Mouse (Mus musculus): Measurements from ENCODE around the gene Large2. TPM values are rescaled to one million over a fixed set of nuclear protein-coding genes. Genes with fewer than 3 reads are reported as not detected.

The Large2 gene
- polyA plus RNA-seq, 1 experiment from 2014 or later, result 17.1 TPM

DNA sequence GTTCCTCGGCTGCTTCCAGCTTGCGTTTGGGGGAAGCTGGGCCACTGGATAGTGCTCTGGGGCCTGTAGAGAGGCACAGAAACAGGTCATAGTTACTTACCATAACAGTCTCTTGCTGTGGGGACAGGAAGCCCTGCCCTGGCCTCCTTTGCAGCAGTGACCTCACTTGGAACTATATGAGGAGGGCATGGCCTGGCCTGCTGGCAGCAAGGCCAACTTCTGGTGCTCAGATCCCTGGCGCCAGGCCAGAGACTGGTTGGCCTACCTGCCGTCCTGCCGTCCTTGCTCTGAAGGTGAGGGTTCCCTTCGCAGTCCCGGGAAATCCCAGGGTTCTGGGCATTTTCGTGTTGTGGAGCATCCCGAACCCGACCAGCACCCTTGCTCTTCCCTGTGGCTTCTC, 37.0 kb upstream of the Large2 start:
- peak; percentile 10; the same call in 1 of the 2 replicates for ATAC-seq

GRCm38 (mm10) chr2:92408309-92409045, 33.8 kb upstream of the Large2 start:
- Histone ChIP-seq H3K27me3 (replicated peaks; ENCODE audit: insufficient read depth, low read length) (no peaks in the 10 kb centered on the region), H3K9ac (replicated peaks; ENCODE audit: low read depth) (no peak overlapping the region), H3K9me3 (ENCODE audit: low read length) (no peaks in the 10 kb centered on the region), H3K4me2 (replicated peaks; ENCODE audit: low read depth, low read length) (no peak overlapping the region), H3K4me3 (ENCODE audit: low read depth, low read length) (no peak overlapping the region), H3K4me1 (ENCODE audit: insufficient read depth, low read depth, low read length) (no peaks in the 10 kb centered on the region), H3K27ac (ENCODE audit: low read length) (no peak overlapping the region), H3K36me3 (ENCODE audit: insufficient read depth, low read length) (peaks cover 86% of the 10 kb centered on the region)
- WGBS, result 88% methylated on average over 18 of the region's 18 CpGs
- DNase-seq (ENCODE audit: low spot score) (no peak), ATAC-seq (no peak)
- TF ChIP-seq EP300 (IDR thresholded peaks at IDR 0.05), result no peak
- TF ChIP-seq CTCF (IDR thresholded peaks at IDR 0.05), result no peak

More for the DNA sequence above, 37.0 kb upstream of the Large2 start:
- no peak for DNase-seq (ENCODE audit: low spot score)
- H3K27me3 ChIP-seq (replicated peaks; ENCODE audit: insufficient read depth, low read length), result no peaks in the 10 kb centered on the region
- H3K36me3 ChIP-seq (ENCODE audit: insufficient read depth, low read length), result peaks cover 89% of the 10 kb centered on the region
- H3K4me1 ChIP-seq (ENCODE audit: insufficient read depth, low read depth, low read length), result no peaks in the 10 kb centered on the region
- H3K4me2 ChIP-seq (replicated peaks; ENCODE audit: low read depth, low read length), result no peak overlapping the region
- no peak overlapping the region for H3K9ac ChIP-seq (replicated peaks; ENCODE audit: low read depth)
- WGBS, result 84% methylated on average over 10 of the region's 10 CpGs
- TF ChIP-seq CTCF (IDR thresholded peaks at IDR 0.05) (no peak), EP300 (IDR thresholded peaks at IDR 0.05) (no peak)
- H3K27ac ChIP-seq (ENCODE audit: low read length), result no peak overlapping the region
- no peaks in the 10 kb centered on the region for H3K9me3 ChIP-seq (ENCODE audit: low read length)
- H3K4me3 ChIP-seq (ENCODE audit: low read depth, low read length), result no peak overlapping the region

DNA sequence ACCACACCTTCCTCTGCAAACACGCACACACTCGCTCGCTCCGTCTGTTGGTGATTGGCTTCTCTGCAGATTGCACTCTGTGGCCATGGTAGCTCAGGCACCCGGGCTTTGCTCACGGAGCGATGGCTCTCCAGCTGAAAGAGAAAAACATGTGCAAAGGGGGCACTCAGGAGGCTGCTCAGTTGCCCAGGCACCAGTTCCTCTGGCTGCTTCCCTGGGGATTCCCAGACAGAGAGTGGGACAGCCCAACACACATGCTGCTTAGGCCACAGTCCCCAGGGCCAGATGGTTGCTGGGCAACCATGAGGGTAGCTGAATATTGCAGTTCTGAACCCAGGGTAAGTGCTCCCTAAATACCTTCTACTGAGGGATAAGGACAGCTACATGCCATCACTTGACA, 31.0 kb upstream of the Large2 start:
- ATAC-seq, result no peak
- 90% methylated on average over 7 of the region's 7 CpGs for WGBS
- Histone ChIP-seq H3K9ac (replicated peaks; ENCODE audit: low read depth) (no peak overlapping the region), H3K27me3 (replicated peaks; ENCODE audit: insufficient read depth, low read length) (peaks cover 2% of the 10 kb centered on the region; the same call in 1 of the 2 replicates), H3K4me3 (ENCODE audit: low read depth, low read length) (no peak overlapping the region), H3K27ac (ENCODE audit: low read length) (no peak overlapping the region), H3K4me2 (replicated peaks; ENCODE audit: low read depth, low read length) (no peak overlapping the region), H3K9me3 (ENCODE audit: low read length) (no peaks in the 10 kb centered on the region), H3K36me3 (ENCODE audit: insufficient read depth, low read length) (peaks cover 61% of the 10 kb centered on the region), H3K4me1 (ENCODE audit: insufficient read depth, low read depth, low read length) (no peaks in the 10 kb centered on the region; the same call in 1 of the 2 replicates)
- DNase-seq (ENCODE audit: low spot score), result no peak
- TF ChIP-seq EP300 (IDR thresholded peaks at IDR 0.05) (no peak), CTCF (IDR thresholded peaks at IDR 0.05) (no peak)

DNA sequence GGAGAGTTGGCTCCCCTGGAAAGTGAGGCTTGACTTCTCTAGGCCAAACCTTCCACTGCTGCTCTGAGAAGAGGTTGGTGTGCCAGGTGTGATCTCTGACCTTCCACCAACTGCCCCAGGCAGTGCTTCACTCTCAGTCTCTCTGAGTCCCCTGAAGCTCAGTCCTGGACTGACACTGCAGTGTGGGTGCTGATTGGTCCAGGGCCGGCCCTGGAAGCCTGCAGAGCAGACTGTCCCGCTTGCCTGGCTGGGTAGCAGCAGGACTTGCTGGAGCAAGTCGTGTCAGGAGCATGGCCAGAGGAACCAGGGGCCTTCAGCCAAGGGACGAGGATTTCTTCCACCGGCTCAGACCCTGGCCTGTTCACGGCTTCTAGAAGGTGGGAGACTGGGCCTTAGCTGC, 30.1 kb upstream of the Large2 start:
- no peak for ATAC-seq
- DNase-seq (ENCODE audit: low spot score), result no peak
- no peaks in the 10 kb centered on the region; the same call in 1 of the 2 replicates for H3K4me1 ChIP-seq (ENCODE audit: insufficient read depth, low read depth, low read length)
- H3K9me3 ChIP-seq (ENCODE audit: low read length), result no peaks in the 10 kb centered on the region
- H3K36me3 ChIP-seq (ENCODE audit: insufficient read depth, low read length), result peaks cover 52% of the 10 kb centered on the region
- no peak overlapping the region for H3K9ac ChIP-seq (replicated peaks; ENCODE audit: low read depth)
- TF ChIP-seq EP300 (IDR thresholded peaks at IDR 0.05), result no peak
- no peak for TF ChIP-seq CTCF (IDR thresholded peaks at IDR 0.05)
- H3K4me3 ChIP-seq (ENCODE audit: low read depth, low read length), result no peak overlapping the region
- H3K27me3 ChIP-seq (replicated peaks; ENCODE audit: insufficient read depth, low read length), result peaks cover 7% of the 10 kb centered on the region; the same call in 1 of the 2 replicates
- H3K27ac ChIP-seq (ENCODE audit: low read length), result no peak overlapping the region
- H3K4me2 ChIP-seq (replicated peaks; ENCODE audit: low read depth, low read length), result no peak overlapping the region
- 82% methylated on average over 6 of the region's 6 CpGs for WGBS

DNA sequence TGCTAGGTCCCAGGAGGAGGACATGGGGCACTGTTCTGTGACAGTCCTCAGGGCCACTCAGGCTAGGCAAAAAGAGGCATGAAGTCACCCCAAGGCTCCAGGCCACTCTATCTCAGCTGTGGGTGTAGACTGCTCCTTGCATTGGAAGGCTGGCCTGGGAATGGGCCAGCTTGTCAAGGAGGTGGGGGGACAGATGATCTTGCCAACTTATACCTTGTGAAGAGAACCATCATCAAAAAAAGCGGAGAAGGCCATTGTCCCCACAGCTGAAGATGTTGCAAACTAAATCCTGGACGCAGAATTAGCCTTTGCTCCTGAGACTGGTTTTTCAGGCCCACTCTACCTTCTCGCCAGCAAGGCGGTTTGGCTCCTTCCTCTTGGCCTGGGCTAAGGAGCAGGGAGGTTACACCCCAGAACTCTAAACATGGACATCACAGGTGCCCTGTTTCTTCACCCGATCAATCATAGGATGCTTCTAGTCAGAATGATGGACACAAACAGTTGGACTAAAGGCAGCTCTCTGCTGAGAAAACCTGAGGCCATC, 29.2 kb upstream of the Large2 start:
- no peak overlapping the region for H3K4me3 ChIP-seq (ENCODE audit: low read depth, low read length)
- H3K36me3 ChIP-seq (ENCODE audit: insufficient read depth, low read length), result peaks cover 44% of the 10 kb centered on the region
- no peak overlapping the region for H3K9ac ChIP-seq (replicated peaks; ENCODE audit: low read depth)
- WGBS, result 92% methylated on average over 5 of the region's 5 CpGs
- H3K27ac ChIP-seq (ENCODE audit: low read length), result no peak overlapping the region
- ATAC-seq (no peak), DNase-seq (ENCODE audit: low spot score) (no peak)
- no peaks in the 10 kb centered on the region for H3K9me3 ChIP-seq (ENCODE audit: low read length)
- H3K4me2 ChIP-seq (replicated peaks; ENCODE audit: low read depth, low read length), result no peak overlapping the region
- TF ChIP-seq CTCF (IDR thresholded peaks at IDR 0.05) (no peak), EP300 (IDR thresholded peaks at IDR 0.05) (no peak)
- H3K27me3 ChIP-seq (replicated peaks; ENCODE audit: insufficient read depth, low read length), result peaks cover 7% of the 10 kb centered on the region; the same call in 1 of the 2 replicates
- H3K4me1 ChIP-seq (ENCODE audit: insufficient read depth, low read depth, low read length), result no peaks in the 10 kb centered on the region; the same call in 1 of the 2 replicates

- H3K27ac ChIP-seq (ENCODE audit: low read length), result no peak overlapping the region
- H3K4me1 ChIP-seq (ENCODE audit: insufficient read depth, low read depth, low read length), result no peaks in the 10 kb centered on the region; the same call in 1 of the 2 replicates
- H3K4me3 ChIP-seq (ENCODE audit: low read depth, low read length), result no peak overlapping the region
- H3K4me2 ChIP-seq (replicated peaks; ENCODE audit: low read depth, low read length), result no peak overlapping the region
- ATAC-seq, result peak; percentile 5; the same call in 1 of the 2 replicates
- 58% methylated on average over 4 of the region's 4 CpGs for WGBS
- no peak for DNase-seq (ENCODE audit: low spot score)
- no peaks in the 10 kb centered on the region for H3K9me3 ChIP-seq (ENCODE audit: low read length)
- peaks cover 34% of the 10 kb centered on the region for H3K36me3 ChIP-seq (ENCODE audit: insufficient read depth, low read length)
- peaks cover 7% of the 10 kb centered on the region; the same call in 1 of the 2 replicates for H3K27me3 ChIP-seq (replicated peaks; ENCODE audit: insufficient read depth, low read length)
- H3K9ac ChIP-seq (replicated peaks; ENCODE audit: low read depth), result no peak overlapping the region
- TF ChIP-seq CTCF (IDR thresholded peaks at IDR 0.05) (no peak), EP300 (IDR thresholded peaks at IDR 0.05) (no peak)
These were observed 28.1 kb upstream of the Large2 start for GRCm38 (mm10) chr2:92402591-92403326.

Measured in lung, postnatal 0 days (tissue).